Mouse (Mus musculus) cortical plate, adult 2 months (tissue): ENCODE data around the gene Sf1.

Source experiments
- CTCF ChIP-seq: fragments of 200-500 bp; IDR thresholded peaks from 2 replicates; pipeline ENCODE4 v1.5.1; 2011; ENCODE audit warnings: mild to moderate bottlenecking, control low read depth, low read length; ENCODE audit not compliant: insufficient read depth; ENCODE audit errors: extremely low read depth
- POLR2A ChIP-seq: fragments of 200-500 bp; IDR thresholded peaks from 2 replicates; pipeline ENCODE4 v1.6.1; 2011; ENCODE audit warnings: mild to moderate bottlenecking, low read length, control low read depth; ENCODE audit not compliant: insufficient read depth; ENCODE audit errors: extremely low read depth

GRCm38 (mm10) chr19:6420481-6421210, 57.2 kb downstream of the Sf1 start:
- no peak for TF ChIP-seq POLR2A
- TF ChIP-seq CTCF, result no peak
